Mouse (Mus musculus): ENCODE data around the gene Synj2bp. TPM values are rescaled to one million over a fixed set of nuclear protein-coding genes. Genes with fewer than 3 reads are reported as not detected.
"Not testable (repeated sequence)": the region's sequence is repeated elsewhere in the genome, so short reads cannot be mapped to it uniquely, and the experiment has no call there.

The Synj2bp gene
- 43.5 and 46.0 TPM in 2 replicates for polyA plus RNA-seq (2014; fragmentation: Nextera tagmentation; extraction: Ambion mirVana)

GRCm38 (mm10) chr12:81532316-81533028 is at the start of gene Synj2bp, which contains the start of gene Gm20498:
Synj2bp (minus strand) TSS chr12:81532911.
Gm20498 (minus strand) TSS chr12:81532905.
- H3K4me1 ChIP-seq (ENCODE audit: control insufficient read depth, insufficient read depth, low read length), result no peaks in the 10 kb centered on the region
- H3K27me3 ChIP-seq (ENCODE audit: control insufficient read depth, insufficient read depth, low read length), result no peaks in the 10 kb centered on the region
- H3K4me3 ChIP-seq (ENCODE audit: low read depth, low read length), result peak within 1 kb of the TSS; percentile 88
- peak; percentile 95 for ATAC-seq (ENCODE audit: insufficient number of reproducible peaks, insufficient read depth, low FRiP score, low read depth)
- under 1% methylated on average over 46 of the region's 46 CpGs for WGBS
- no peaks in the 10 kb centered on the region for H3K9me3 ChIP-seq (ENCODE audit: control insufficient read depth, low read depth, low read length)
- peak within 1 kb of the TSS; percentile 53 for H3K4me2 ChIP-seq (replicated peaks; ENCODE audit: low read depth, low read length)
- H3K36me3 ChIP-seq (ENCODE audit: control insufficient read depth, insufficient read depth, low read length), result no peaks in the 10 kb centered on the region
- peak within 1 kb of the TSS; percentile 60 for H3K9ac ChIP-seq (replicated peaks; ENCODE audit: low read depth, low read length)
- peak within 1 kb of the TSS; percentile 58; the same call in 1 of the 2 replicates for H3K27ac ChIP-seq (ENCODE audit: low read length)

- no peak within 1 kb of the TSS for H3K4me2 ChIP-seq (replicated peaks; ENCODE audit: low read depth, low read length)
- no peaks in the 10 kb centered on the region for H3K4me1 ChIP-seq (ENCODE audit: control insufficient read depth, insufficient read depth, low read length)
- no peak within 1 kb of the TSS for H3K9ac ChIP-seq (replicated peaks; ENCODE audit: low read depth, low read length)
- H3K36me3 ChIP-seq (ENCODE audit: control insufficient read depth, insufficient read depth, low read length), result no peaks in the 10 kb centered on the region
- no peak for ATAC-seq (ENCODE audit: insufficient number of reproducible peaks, insufficient read depth, low FRiP score, low read depth)
- WGBS, result 79% methylated on average over 1 of the region's 1 CpGs
- H3K27ac ChIP-seq (ENCODE audit: low read length), result no peak within 1 kb of the TSS
- no peaks in the 10 kb centered on the region for H3K27me3 ChIP-seq (ENCODE audit: control insufficient read depth, insufficient read depth, low read length)
- no peaks in the 10 kb centered on the region for H3K9me3 ChIP-seq (ENCODE audit: control insufficient read depth, low read depth, low read length)
- H3K4me3 ChIP-seq (ENCODE audit: low read depth, low read length), result no peak within 1 kb of the TSS
Observed at GRCm38 (mm10) chr12:81568374-81568773, 35.7 kb upstream of the Synj2bp start, which contains the start of gene Adam21. Adam21 (minus strand) TSS chr12:81568474.

- ATAC-seq (ENCODE audit: insufficient number of reproducible peaks, insufficient read depth, low FRiP score, low read depth), result no peak
- H3K4me2 ChIP-seq (replicated peaks; ENCODE audit: low read depth, low read length), result no peak overlapping the region
- H3K36me3 ChIP-seq (ENCODE audit: control insufficient read depth, insufficient read depth, low read length), result no peaks in the 10 kb centered on the region
- no peaks in the 10 kb centered on the region for H3K27me3 ChIP-seq (ENCODE audit: control insufficient read depth, insufficient read depth, low read length)
- no peak overlapping the region for H3K4me3 ChIP-seq (ENCODE audit: low read depth, low read length)
- no peaks in the 10 kb centered on the region for H3K9me3 ChIP-seq (ENCODE audit: control insufficient read depth, low read depth, low read length)
- no peak overlapping the region for H3K9ac ChIP-seq (replicated peaks; ENCODE audit: low read depth, low read length)
- no peak overlapping the region for H3K27ac ChIP-seq (ENCODE audit: low read length)
- 87% methylated on average over 5 of the region's 5 CpGs for WGBS
- H3K4me1 ChIP-seq (ENCODE audit: control insufficient read depth, insufficient read depth, low read length), result no peaks in the 10 kb centered on the region
Observed at GRCm38 (mm10) chr12:81567931-81568330, 35.2 kb upstream of the Synj2bp start.

GRCm38 (mm10) chr12:81564173-81564572 is 31.5 kb upstream of the Synj2bp start:
- no peak overlapping the region for H3K4me3 ChIP-seq (ENCODE audit: low read depth, low read length)
- 96% methylated on average over 3 of the region's 3 CpGs for WGBS
- no peaks in the 10 kb centered on the region for H3K36me3 ChIP-seq (ENCODE audit: control insufficient read depth, insufficient read depth, low read length)

GRCm38 (mm10) chr12:81549286-81549685 is 16.6 kb upstream of the Synj2bp start:
- 84% methylated on average over 3 of the region's 3 CpGs for WGBS

More at GRCm38 (mm10) chr12:81564173-81564572, 31.5 kb upstream of the Synj2bp start:
- Histone ChIP-seq H3K9me3 (ENCODE audit: control insufficient read depth, low read depth, low read length) (no peaks in the 10 kb centered on the region), H3K27ac (ENCODE audit: low read length) (no peak overlapping the region), H3K4me2 (replicated peaks; ENCODE audit: low read depth, low read length) (no peak overlapping the region), H3K9ac (replicated peaks; ENCODE audit: low read depth, low read length) (no peak overlapping the region), H3K27me3 (ENCODE audit: control insufficient read depth, insufficient read depth, low read length) (no peaks in the 10 kb centered on the region), H3K4me1 (ENCODE audit: control insufficient read depth, insufficient read depth, low read length) (no peaks in the 10 kb centered on the region)
- no peak for ATAC-seq (ENCODE audit: insufficient number of reproducible peaks, insufficient read depth, low FRiP score, low read depth)

GRCm38 (mm10) chr12:81547163-81547562 is 14.5 kb upstream of the Synj2bp start:
- no peak overlapping the region for H3K27ac ChIP-seq (ENCODE audit: low read length)
- H3K36me3 ChIP-seq (ENCODE audit: control insufficient read depth, insufficient read depth, low read length), result no peaks in the 10 kb centered on the region
- no peak overlapping the region for H3K9ac ChIP-seq (replicated peaks; ENCODE audit: low read depth, low read length)
- no peaks in the 10 kb centered on the region for H3K4me1 ChIP-seq (ENCODE audit: control insufficient read depth, insufficient read depth, low read length)
- no peak overlapping the region for H3K4me2 ChIP-seq (replicated peaks; ENCODE audit: low read depth, low read length)
- no peak overlapping the region for H3K4me3 ChIP-seq (ENCODE audit: low read depth, low read length)
- H3K9me3 ChIP-seq (ENCODE audit: control insufficient read depth, low read depth, low read length), result no peaks in the 10 kb centered on the region
- no peaks in the 10 kb centered on the region for H3K27me3 ChIP-seq (ENCODE audit: control insufficient read depth, insufficient read depth, low read length)
- no peak for ATAC-seq (ENCODE audit: insufficient number of reproducible peaks, insufficient read depth, low FRiP score, low read depth)
- WGBS, result 64% methylated on average over 4 of the region's 4 CpGs

More at GRCm38 (mm10) chr12:81549286-81549685, 16.6 kb upstream of the Synj2bp start:
- Histone ChIP-seq H3K36me3 (ENCODE audit: control insufficient read depth, insufficient read depth, low read length) (no peaks in the 10 kb centered on the region), H3K9me3 (ENCODE audit: control insufficient read depth, low read depth, low read length) (no peaks in the 10 kb centered on the region), H3K27ac (ENCODE audit: low read length) (no peak overlapping the region), H3K4me1 (ENCODE audit: control insufficient read depth, insufficient read depth, low read length) (no peaks in the 10 kb centered on the region), H3K4me2 (replicated peaks; ENCODE audit: low read depth, low read length) (no peak overlapping the region), H3K27me3 (ENCODE audit: control insufficient read depth, insufficient read depth, low read length) (no peaks in the 10 kb centered on the region), H3K9ac (replicated peaks; ENCODE audit: low read depth, low read length) (no peak overlapping the region), H3K4me3 (ENCODE audit: low read depth, low read length) (no peak overlapping the region)
- ATAC-seq (ENCODE audit: insufficient number of reproducible peaks, insufficient read depth, low FRiP score, low read depth), result no peak

- Histone ChIP-seq H3K27ac (ENCODE audit: low read length) (no peak overlapping the region), H3K4me2 (replicated peaks; ENCODE audit: low read depth, low read length) (peak overlapping the region; percentile 53), H3K9ac (replicated peaks; ENCODE audit: low read depth, low read length) (no peak overlapping the region; the same call in 1 of the 2 replicates), H3K9me3 (ENCODE audit: control insufficient read depth, low read depth, low read length) (no peaks in the 10 kb centered on the region), H3K27me3 (ENCODE audit: control insufficient read depth, insufficient read depth, low read length) (no peaks in the 10 kb centered on the region), H3K4me3 (ENCODE audit: low read depth, low read length) (peak overlapping the region; percentile 88), H3K4me1 (ENCODE audit: control insufficient read depth, insufficient read depth, low read length) (no peaks in the 10 kb centered on the region), H3K36me3 (ENCODE audit: control insufficient read depth, insufficient read depth, low read length) (no peaks in the 10 kb centered on the region)
- ATAC-seq (ENCODE audit: insufficient number of reproducible peaks, insufficient read depth, low FRiP score, low read depth), result no peak
- WGBS, result 42% methylated on average over 4 of the region's 4 CpGs
Observed at GRCm38 (mm10) chr12:81533029-81533419, 313 bp upstream of the Synj2bp start.

- 75% methylated on average over 8 of the region's 8 CpGs for WGBS
- not testable (repeated sequence) for H3K27ac ChIP-seq (ENCODE audit: low read length); H3K9ac ChIP-seq (replicated peaks; ENCODE audit: low read depth, low read length); H3K4me2 ChIP-seq (replicated peaks; ENCODE audit: low read depth, low read length); H3K36me3 ChIP-seq (ENCODE audit: control insufficient read depth, insufficient read depth, low read length); H3K4me3 ChIP-seq (ENCODE audit: low read depth, low read length); ATAC-seq (ENCODE audit: insufficient number of reproducible peaks, insufficient read depth, low FRiP score, low read depth); H3K27me3 ChIP-seq (ENCODE audit: control insufficient read depth, insufficient read depth, low read length); H3K9me3 ChIP-seq (ENCODE audit: control insufficient read depth, low read depth, low read length); H3K4me1 ChIP-seq (ENCODE audit: control insufficient read depth, insufficient read depth, low read length)
Observed at GRCm38 (mm10) chr12:81530587-81530986, 2.1 kb downstream of the Synj2bp start.
